Mouse (Mus musculus) ES-Bruce4 (cell line): ENCODE results near the gene Nup210l.
"Not testable (repeated sequence)": the region's sequence is repeated elsewhere in the genome, so short reads cannot be mapped to it uniquely, and the experiment has no call there.

Experiments
- CTCF ChIP-seq: IDR thresholded peaks from one replicate; pipeline ENCODE4 v1.8.1; 2011; ENCODE audit warnings: low read depth, low read length
- EP300 ChIP-seq: IDR thresholded peaks from 2 replicates; pipeline ENCODE4 v1.6.1; 2011; ENCODE audit warnings: low read depth, low read length; ENCODE audit not compliant: insufficient read depth
- POLR2A ChIP-seq: IDR thresholded peaks from one replicate; pipeline ENCODE4 v1.8.1; 2011; ENCODE audit warnings: low read length; ENCODE audit not compliant: insufficient read depth

DNA sequence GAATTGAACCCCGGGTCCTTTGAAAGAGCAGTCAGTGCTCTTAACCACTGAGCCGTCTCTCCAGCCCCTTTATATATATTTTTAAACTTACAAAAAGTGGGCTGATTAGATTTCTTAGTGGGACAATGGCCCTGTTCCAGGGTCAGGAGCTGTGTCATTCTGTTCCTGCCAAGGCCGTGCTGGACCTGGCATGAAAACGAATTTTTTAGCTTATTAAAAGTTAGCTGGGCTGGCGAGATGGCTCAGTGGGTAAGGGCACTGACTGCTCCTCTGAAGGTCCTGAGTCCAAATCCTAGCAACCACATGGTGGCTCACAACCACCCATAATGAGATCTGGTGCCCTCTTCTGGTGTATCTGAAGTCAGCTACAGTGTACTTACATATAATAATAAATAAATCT lies 18.1 kb downstream of the Nup210l start:
- TF ChIP-seq CTCF, POLR2A, EP300: not testable (repeated sequence)
